Mouse (Mus musculus): ENCODE results near the gene Rftn2.
A peak's percentile ranks its signal among the peaks of the same experiment; 100 is the strongest.
"Not testable (repeated sequence)": the region's sequence is repeated elsewhere in the genome, so short reads cannot be mapped to it uniquely, and the experiment has no call there.

Rftn2 gene

GRCm38 (mm10) chr1:55168591-55168990 lies 58.0 kb downstream of the Rftn2 start:
- no peak for DNase-seq

GRCm38 (mm10) chr1:55167560-55167959 lies 59.0 kb downstream of the Rftn2 start:
- no peak for DNase-seq

- no peak for DNase-seq
These were observed 62.6 kb downstream of the Rftn2 start for GRCm38 (mm10) chr1:55164005-55164404.

DNA sequence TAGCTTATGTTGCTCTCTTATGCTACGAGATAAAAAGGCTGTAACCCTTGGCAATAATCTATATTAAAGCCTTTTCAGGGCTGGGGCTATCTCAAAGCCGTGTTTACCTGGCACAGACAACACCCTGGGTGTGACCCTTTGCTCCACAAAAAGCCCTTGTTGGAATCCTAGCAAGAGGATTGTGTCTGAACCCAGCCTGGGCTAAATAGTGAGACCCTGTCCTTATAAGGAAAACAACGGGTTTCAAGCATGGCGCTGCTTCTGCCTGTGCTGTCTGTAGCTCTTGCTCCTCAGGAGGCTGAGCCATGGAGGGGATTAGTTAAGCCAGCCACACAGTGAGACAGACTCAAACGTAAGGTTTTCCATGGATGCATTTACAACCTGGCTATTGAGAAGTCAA lies 63.8 kb downstream of the Rftn2 start:
- DNase-seq, result no peak

- DNase-seq, result no peak
These were observed 64.7 kb downstream of the Rftn2 start for GRCm38 (mm10) chr1:55161895-55162294.

- DNase-seq, result peak; percentile 31
These were observed 65.5 kb downstream of the Rftn2 start for GRCm38 (mm10) chr1:55160831-55161638.

- DNase-seq, result no peak
These were observed 66.4 kb downstream of the Rftn2 start for GRCm38 (mm10) chr1:55160218-55160617.

DNA sequence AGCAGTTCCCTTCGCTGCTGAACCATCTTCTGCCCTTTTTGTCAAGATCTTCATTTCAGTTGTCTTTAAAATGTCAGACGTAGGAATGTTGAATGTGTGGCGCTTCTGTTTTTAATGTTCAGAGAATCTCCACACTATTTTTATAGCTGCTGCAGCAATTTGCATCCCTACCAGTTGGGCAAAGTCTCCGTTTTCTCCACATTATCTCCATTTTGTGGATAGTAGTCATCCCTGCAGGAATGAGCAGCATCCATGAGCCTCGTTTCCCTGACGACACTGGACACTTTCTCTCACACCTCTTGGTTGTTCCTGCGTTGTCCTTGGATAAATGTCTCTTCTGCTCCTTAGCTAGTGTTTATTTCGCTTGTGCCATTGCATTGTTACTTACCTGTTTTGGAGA lies 67.8 kb downstream of the Rftn2 start:
- no peak for DNase-seq

GRCm38 (mm10) chr1:55158211-55158610 lies 68.4 kb downstream of the Rftn2 start:
- no peak for DNase-seq

GRCm38 (mm10) chr1:55157329-55157728 lies 69.3 kb downstream of the Rftn2 start:
- no peak for DNase-seq

DNA sequence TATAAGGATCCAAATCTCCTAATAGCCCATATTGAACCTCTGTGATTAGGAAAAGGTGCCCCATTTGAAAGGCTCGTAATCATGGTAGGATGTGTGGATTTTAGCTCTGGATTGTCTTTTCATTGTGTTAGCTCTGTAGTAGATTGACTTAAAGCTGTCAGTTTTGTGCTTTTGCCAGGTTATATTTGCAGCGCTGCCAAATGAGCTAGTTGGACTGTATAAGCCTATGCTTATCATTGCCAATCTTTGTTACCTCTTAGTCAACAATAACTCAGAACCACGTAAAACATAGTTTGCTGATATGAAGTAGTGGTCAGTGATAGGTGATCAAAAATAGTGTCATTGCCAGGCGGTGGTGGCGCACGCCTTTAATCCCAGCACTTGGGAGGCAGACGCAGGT lies 81.0 kb downstream of the Rftn2 start:
- DNase-seq, result peak; percentile 42

- no peak for DNase-seq
These were observed 82.2 kb downstream of the Rftn2 start for GRCm38 (mm10) chr1:55144338-55144737.

GRCm38 (mm10) chr1:55135846-55136245 lies 90.7 kb downstream of the Rftn2 start:
- DNase-seq, result no peak

- DNase-seq, result no peak
These were observed 92.3 kb downstream of the Rftn2 start for GRCm38 (mm10) chr1:55134301-55134700.

GRCm38 (mm10) chr1:55133173-55133572 lies 93.4 kb downstream of the Rftn2 start:
- DNase-seq, result no peak

DNA sequence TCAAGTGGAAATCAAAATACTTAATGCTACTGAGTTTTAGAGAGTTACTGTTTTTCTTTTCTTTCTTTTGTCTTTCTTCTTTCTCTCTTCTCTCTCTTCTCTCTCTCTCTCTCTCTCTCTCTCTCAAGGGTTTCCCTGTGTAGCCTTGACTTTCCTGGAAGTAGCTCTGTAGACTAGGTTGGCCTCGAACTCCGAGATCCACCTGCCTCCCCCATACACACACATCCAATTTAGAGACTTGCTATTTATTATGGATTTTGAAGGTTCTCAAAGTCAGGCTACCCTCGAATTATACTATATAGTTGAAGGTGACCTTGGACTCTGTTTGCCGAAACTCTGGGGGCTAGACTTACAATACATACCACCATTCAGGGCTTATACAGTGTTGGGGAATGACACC lies 94.3 kb downstream of the Rftn2 start:
- no peak for DNase-seq

GRCm38 (mm10) chr1:55131424-55132014 lies 95.1 kb downstream of the Rftn2 start:
- DNase-seq, result no peak

DNA sequence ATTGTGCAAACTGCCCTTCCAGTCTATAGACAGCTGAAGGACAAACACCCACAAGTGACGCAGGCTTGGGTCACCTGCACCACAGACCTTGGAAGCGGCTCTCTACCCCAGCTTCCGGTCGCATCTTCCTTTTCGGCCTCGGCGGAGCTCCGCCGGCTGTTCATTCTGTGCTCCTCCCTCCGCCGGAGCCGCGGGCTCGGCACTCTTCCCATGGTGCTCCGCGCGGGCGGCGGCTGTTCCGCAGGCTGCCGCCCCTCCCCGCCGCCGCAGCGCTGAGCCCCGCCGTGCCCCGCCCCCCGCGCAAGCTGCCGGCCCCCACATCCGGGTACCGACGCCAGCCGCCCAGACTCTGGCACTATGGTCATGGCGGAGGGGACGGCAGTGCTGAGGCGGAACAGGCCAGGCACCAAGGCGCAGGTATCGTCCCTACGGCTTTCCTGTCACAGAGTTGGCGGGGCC lies 95.6 kb downstream of the Rftn2 start, which contains the start of gene Mob4:
TSS of gene Mob4 (plus strand) at position 289 of the 459 bp plus-strand sequence.
- DNase-seq, result peak; percentile 90

GRCm38 (mm10) chr1:55130190-55130916 lies 96.2 kb downstream of the Rftn2 start:
- peak; percentile 20 for DNase-seq

- DNase-seq, result no peak
These were observed 96.9 kb downstream of the Rftn2 start for GRCm38 (mm10) chr1:55129716-55130115.

GRCm38 (mm10) chr1:55124136-55124535 lies 102.4 kb downstream of the Rftn2 start:
- not testable (repeated sequence) for DNase-seq

DNA sequence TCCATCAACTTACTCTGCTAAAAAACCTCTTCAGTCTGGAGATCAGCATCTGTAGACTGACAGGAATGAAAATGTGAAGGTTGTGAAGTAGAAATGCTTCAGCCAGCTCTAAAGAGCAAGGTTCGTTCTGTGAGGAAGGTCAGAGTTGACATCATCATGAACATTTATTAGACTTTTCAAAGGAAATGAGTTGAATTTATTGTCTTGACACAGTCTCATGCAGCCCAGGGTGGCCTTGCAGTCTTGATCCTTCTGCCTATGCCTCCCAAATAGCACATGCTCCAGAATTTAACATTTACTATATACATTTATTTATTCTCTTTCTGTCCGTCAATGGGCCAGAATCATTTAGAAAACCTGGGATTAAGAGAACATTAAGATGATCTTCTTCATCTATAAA lies 103.0 kb downstream of the Rftn2 start:
- DNase-seq, result no peak

- DNase-seq, result no peak
These were observed 103.5 kb downstream of the Rftn2 start for GRCm38 (mm10) chr1:55123046-55123445.

Data from cerebellum, adult 8-10 months (tissue).